Mouse (Mus musculus) ES-Bruce4 (cell line): ENCODE results near the gene Vmn2r65.

Experiments used
- CTCF ChIP-seq: IDR thresholded peaks from one replicate; pipeline ENCODE4 v1.8.1; 2011; ENCODE audit warnings: low read depth, low read length
- POLR2A ChIP-seq: IDR thresholded peaks from one replicate; pipeline ENCODE4 v1.8.1; 2011; ENCODE audit warnings: low read length; ENCODE audit not compliant: insufficient read depth

GRCm38 (mm10) chr7:84964015-84964414, at the start of gene Vmn2r65:
- TF ChIP-seq CTCF (no peak), POLR2A (no peak)
